Mouse (Mus musculus) embryonic facial prominence, embryonic 15.5 days (tissue): Measurements from ENCODE around the gene Slc38a2. TPM values are rescaled to one million over a fixed set of nuclear protein-coding genes. Genes with fewer than 3 reads are reported as not detected.

Source experiments
- ATAC-seq: fragments of 200-750 bp; cut with Nextera tagmentation; 2 replicates; pipeline ENCODE4 v1.8.0; 2017; ENCODE audit warnings: low read depth, moderate TSS enrichment; ENCODE audit not compliant: insufficient number of reproducible peaks, low FRiP score, low TSS enrichment
- H3K27ac ChIP-seq: fragments of 300-500 bp; sonication (generic); replicated peaks from 2 replicates; pipeline ENCODE4 v1.5.1; 2015; ENCODE audit warnings: mild to moderate bottlenecking, inconsistent platforms
- H3K27me3 ChIP-seq: fragments of 300-500 bp; sonication (generic); 2 replicates; pipeline ENCODE4 v1.6.1; 2015; ENCODE audit warnings: inconsistent platforms
- H3K36me3 ChIP-seq: fragments of 300-500 bp; sonication (generic); 2 replicates; pipeline ENCODE4 v1.6.1; 2015; ENCODE audit warnings: mild to moderate bottlenecking, inconsistent platforms
- H3K4me1 ChIP-seq: fragments of 300-500 bp; sonication (generic); 2 replicates; pipeline ENCODE4 v1.6.1; 2015; ENCODE audit warnings: inconsistent platforms
- H3K4me2 ChIP-seq: fragments of 300-500 bp; sonication (generic); replicated peaks from 2 replicates; pipeline ENCODE4 v1.6.1; 2015; ENCODE audit warnings: mild to moderate bottlenecking, inconsistent platforms
- H3K4me3 ChIP-seq: fragments of 300-500 bp; sonication (generic); replicated peaks from 2 replicates; pipeline ENCODE4 v1.5.1; 2015; ENCODE audit warnings: mild to moderate bottlenecking, inconsistent platforms
- H3K9ac ChIP-seq: fragments of 300-500 bp; sonication (generic); 2 replicates; pipeline ENCODE4 v1.6.1; 2015; ENCODE audit warnings: inconsistent platforms
- H3K9me3 ChIP-seq: fragments of 300-500 bp; sonication (generic); replicated peaks from 2 replicates; pipeline ENCODE4 v1.6.1; 2016; ENCODE audit warnings: inconsistent platforms
- WGBS: fragments of 180-500 bp; shearing (Covaris S2); methylation state at CpG from one replicate; pipeline ENCODE4 v1.1.7; 2015; 5-methylcytosine and 5-hydroxymethylcytosine counted together
- polyA plus RNA-seq: library from polyadenylated mRNA; unstranded; fragments of >200 nt; fragmentation: Nextera tagmentation; extraction: Ambion mirVana; gene quantifications from 2 replicates; pipeline ENCODE4 v1.2.1, GENCODE M21; 2015

Gene Slc38a2
- 101 and 107 TPM in 2 replicates for polyA plus RNA-seq

DNA sequence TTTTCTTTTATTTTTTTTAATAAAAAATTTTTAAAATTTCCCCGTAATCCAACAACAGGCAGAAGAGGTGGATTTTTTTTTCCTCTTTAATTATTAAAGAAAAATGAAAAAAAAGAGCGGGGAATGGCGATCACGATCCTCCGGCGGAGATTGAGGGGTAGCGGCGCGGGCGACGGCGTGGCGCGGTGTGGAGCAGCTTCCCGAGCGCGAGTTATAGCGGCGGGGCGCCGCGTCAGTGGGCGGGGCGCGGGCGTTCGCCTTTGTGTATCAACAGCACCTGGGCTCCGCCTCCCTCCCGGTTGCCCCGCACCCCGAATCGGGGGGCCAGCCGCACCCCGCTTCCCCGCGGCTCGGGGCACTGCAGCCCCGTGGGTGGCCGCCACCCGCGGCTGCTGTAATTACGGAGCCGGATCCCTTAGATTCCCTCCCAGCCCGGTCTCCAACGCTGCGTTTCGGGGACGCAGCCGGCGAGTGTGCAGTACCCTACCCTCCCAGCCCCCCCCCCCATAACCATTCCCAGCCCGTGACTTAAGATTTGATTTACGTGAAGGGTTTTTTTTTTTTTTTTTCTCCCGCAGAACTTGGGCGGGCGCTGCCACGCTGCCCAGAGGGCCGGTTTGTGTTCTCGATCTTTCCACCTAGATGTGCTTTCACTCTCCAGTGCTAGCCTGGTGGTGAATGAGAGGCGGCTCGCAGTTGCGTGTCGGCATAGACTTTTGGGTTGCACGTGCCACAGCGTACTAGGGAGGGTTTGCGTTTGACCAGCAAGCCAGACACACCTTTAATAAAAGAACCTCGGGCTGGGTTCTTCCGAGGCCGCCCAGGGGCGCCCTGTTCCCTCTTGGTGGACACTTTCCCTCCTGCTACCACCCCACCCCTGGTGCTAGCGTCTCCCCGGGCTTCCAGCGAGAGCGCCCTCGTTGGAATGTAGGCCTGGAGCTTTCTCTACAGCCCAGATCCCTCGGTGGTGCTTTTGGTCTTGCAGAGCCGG lies at the start of gene Slc38a2:
Gene Slc38a2, minus strand, starts transcription at position 210 of the 991 bp plus-strand sequence.
- Histone ChIP-seq H3K27ac (peak within 1 kb of the TSS; percentile 99), H3K4me2 (peak within 1 kb of the TSS; percentile 73), H3K9ac (peak within 1 kb of the TSS; percentile 99), H3K9me3 (no peaks in the 10 kb centered on the region), H3K27me3 (no peaks in the 10 kb centered on the region), H3K36me3 (peaks cover 18% of the 10 kb centered on the region), H3K4me3 (peak within 1 kb of the TSS; percentile 75), H3K4me1 (peaks cover 38% of the 10 kb centered on the region)
- under 1% methylated on average over 73 of the region's 76 CpGs for WGBS
- peak; percentile 88 for ATAC-seq

DNA sequence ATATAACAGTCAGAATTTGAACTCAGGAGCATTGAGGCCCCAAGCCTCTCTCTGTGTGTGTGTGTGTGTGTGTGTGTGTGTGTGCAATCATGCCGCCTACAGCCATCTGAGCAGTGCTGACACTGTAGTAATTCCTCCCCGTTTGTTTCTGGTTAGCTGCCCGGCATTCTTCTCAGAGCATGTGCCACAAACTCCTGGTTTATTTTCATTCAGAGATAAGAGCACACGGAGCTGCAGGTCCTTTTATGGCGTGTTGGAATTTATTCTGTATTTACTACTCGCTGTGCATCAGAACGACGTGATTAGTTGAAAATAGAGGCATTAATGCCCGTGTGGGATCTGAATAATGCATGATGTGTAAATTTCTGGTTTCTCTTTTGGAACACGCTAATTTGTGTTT lies 49.6 kb upstream of the Slc38a2 start:
- 71% methylated on average over 10 of the region's 10 CpGs for WGBS
- H3K4me1 ChIP-seq = no peaks in the 10 kb centered on the region
- H3K9ac ChIP-seq = no peak overlapping the region
- H3K4me2 ChIP-seq = no peak overlapping the region
- H3K9me3 ChIP-seq = no peaks in the 10 kb centered on the region
- no peaks in the 10 kb centered on the region for H3K27me3 ChIP-seq
- no peak overlapping the region for H3K4me3 ChIP-seq
- no peak overlapping the region for H3K27ac ChIP-seq
- no peaks in the 10 kb centered on the region for H3K36me3 ChIP-seq
- no peak for ATAC-seq

DNA sequence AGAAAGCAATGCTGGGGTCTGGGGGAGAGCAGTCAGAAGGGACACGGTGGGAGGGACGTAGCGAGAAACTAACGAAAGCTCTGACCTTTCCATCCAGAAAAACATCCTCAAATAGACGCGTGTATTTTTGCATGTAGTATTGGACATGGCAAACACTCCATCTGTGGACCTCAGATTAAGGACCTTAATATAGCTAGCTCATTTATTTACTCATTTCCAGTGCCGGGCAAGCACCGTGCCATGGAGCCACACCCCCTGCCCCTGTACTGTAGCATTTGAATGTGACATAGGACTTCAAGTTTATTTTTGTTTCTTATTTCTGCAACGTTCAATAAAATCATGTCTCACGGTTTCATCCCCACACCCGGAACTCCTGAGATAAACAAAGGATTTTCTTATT lies 48.0 kb upstream of the Slc38a2 start:
- H3K9me3 ChIP-seq = no peaks in the 10 kb centered on the region
- WGBS = 84% methylated on average over 11 of the region's 11 CpGs
- H3K9ac ChIP-seq = no peak overlapping the region
- H3K4me3 ChIP-seq = no peak overlapping the region
- H3K27me3 ChIP-seq = no peaks in the 10 kb centered on the region
- H3K4me2 ChIP-seq = no peak overlapping the region
- no peaks in the 10 kb centered on the region for H3K4me1 ChIP-seq
- H3K27ac ChIP-seq = no peak overlapping the region
- no peaks in the 10 kb centered on the region for H3K36me3 ChIP-seq
- no peak for ATAC-seq

GRCm38 (mm10) chr15:96746986-96747385 lies 47.5 kb upstream of the Slc38a2 start:
- Histone ChIP-seq H3K9ac (no peak overlapping the region), H3K27ac (no peak overlapping the region), H3K9me3 (no peaks in the 10 kb centered on the region), H3K4me1 (no peaks in the 10 kb centered on the region), H3K4me2 (no peak overlapping the region), H3K4me3 (no peak overlapping the region), H3K27me3 (no peaks in the 10 kb centered on the region), H3K36me3 (no peaks in the 10 kb centered on the region)
- WGBS = 86% methylated on average over 6 of the region's 6 CpGs
- ATAC-seq = no peak

DNA sequence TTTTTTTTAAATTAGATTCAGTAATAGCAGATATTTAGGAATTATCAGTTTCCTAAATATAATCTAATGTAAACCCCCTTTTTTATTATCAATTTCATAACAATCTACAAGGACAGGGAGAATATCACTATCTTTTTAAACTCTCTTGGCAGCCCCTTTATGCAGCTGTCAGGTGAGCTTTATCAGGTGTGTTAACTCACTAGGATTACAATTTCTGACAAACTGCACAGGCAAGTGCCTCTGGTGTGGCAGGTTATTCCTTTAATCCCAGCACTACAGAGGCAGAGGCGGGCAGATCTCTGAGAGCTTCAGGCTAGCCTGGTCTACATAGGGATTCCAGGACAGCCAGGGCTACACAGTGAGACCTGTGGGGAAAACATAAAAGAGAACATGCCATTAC lies 45.8 kb upstream of the Slc38a2 start:
- H3K27me3 ChIP-seq = no peaks in the 10 kb centered on the region
- no peak overlapping the region for H3K4me3 ChIP-seq
- H3K4me2 ChIP-seq = no peak overlapping the region
- no peaks in the 10 kb centered on the region for H3K9me3 ChIP-seq
- ATAC-seq = no peak
- H3K27ac ChIP-seq = no peak overlapping the region
- H3K36me3 ChIP-seq = no peaks in the 10 kb centered on the region
- WGBS = 76% methylated on average over 1 of the region's 1 CpGs
- no peaks in the 10 kb centered on the region for H3K4me1 ChIP-seq
- H3K9ac ChIP-seq = no peak overlapping the region

- Histone ChIP-seq H3K9ac (no peak overlapping the region), H3K4me3 (no peak overlapping the region), H3K36me3 (no peaks in the 10 kb centered on the region), H3K9me3 (no peaks in the 10 kb centered on the region), H3K4me1 (no peaks in the 10 kb centered on the region), H3K27ac (no peak overlapping the region), H3K27me3 (no peaks in the 10 kb centered on the region), H3K4me2 (no peak overlapping the region)
- no peak for ATAC-seq
- WGBS = 80% methylated on average over 5 of the region's 5 CpGs
These were observed 45.4 kb upstream of the Slc38a2 start for GRCm38 (mm10) chr15:96744882-96745296.

- no peak for ATAC-seq
- Histone ChIP-seq H3K4me3 (no peak overlapping the region), H3K9ac (no peak overlapping the region), H3K27me3 (no peaks in the 10 kb centered on the region), H3K9me3 (no peaks in the 10 kb centered on the region), H3K4me2 (no peak overlapping the region), H3K27ac (no peak overlapping the region), H3K36me3 (no peaks in the 10 kb centered on the region), H3K4me1 (no peaks in the 10 kb centered on the region)
- 73% methylated on average over 18 of the region's 18 CpGs for WGBS
These were observed 44.8 kb upstream of the Slc38a2 start for GRCm38 (mm10) chr15:96744153-96744881.

DNA sequence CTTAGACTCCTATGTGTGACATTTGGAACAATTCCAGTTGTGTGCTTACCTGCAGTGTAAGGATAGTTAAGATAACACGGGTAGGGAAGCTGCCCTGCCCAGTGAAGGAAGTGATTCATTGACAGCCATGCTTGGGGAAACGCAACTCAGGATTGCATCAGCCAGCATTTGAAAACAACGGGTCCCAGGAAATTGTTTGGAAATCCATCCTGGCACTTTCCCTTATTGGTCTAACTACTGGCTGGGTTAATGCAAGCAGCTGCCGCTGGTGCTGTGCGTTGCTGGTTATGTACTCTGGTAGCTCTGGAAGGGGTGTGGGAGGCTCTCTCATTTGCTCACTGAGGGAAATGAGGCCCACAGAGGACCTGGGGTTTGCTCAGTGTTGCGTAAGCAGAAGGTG lies 43.7 kb upstream of the Slc38a2 start:
- H3K9me3 ChIP-seq = no peaks in the 10 kb centered on the region
- H3K27ac ChIP-seq = no peak overlapping the region
- no peak overlapping the region for H3K9ac ChIP-seq
- no peaks in the 10 kb centered on the region for H3K4me1 ChIP-seq
- no peak overlapping the region for H3K4me3 ChIP-seq
- no peak for ATAC-seq
- no peaks in the 10 kb centered on the region for H3K27me3 ChIP-seq
- 77% methylated on average over 6 of the region's 6 CpGs for WGBS
- no peaks in the 10 kb centered on the region for H3K36me3 ChIP-seq
- H3K4me2 ChIP-seq = no peak overlapping the region

- Histone ChIP-seq H3K36me3 (no peaks in the 10 kb centered on the region), H3K9me3 (no peaks in the 10 kb centered on the region), H3K27ac (no peak overlapping the region), H3K27me3 (no peaks in the 10 kb centered on the region), H3K4me2 (no peak overlapping the region), H3K4me3 (no peak overlapping the region), H3K9ac (no peak overlapping the region), H3K4me1 (no peaks in the 10 kb centered on the region)
- WGBS = 86% methylated on average over 16 of the region's 16 CpGs
- ATAC-seq = no peak
These were observed 43.2 kb upstream of the Slc38a2 start for GRCm38 (mm10) chr15:96742591-96743241.

DNA sequence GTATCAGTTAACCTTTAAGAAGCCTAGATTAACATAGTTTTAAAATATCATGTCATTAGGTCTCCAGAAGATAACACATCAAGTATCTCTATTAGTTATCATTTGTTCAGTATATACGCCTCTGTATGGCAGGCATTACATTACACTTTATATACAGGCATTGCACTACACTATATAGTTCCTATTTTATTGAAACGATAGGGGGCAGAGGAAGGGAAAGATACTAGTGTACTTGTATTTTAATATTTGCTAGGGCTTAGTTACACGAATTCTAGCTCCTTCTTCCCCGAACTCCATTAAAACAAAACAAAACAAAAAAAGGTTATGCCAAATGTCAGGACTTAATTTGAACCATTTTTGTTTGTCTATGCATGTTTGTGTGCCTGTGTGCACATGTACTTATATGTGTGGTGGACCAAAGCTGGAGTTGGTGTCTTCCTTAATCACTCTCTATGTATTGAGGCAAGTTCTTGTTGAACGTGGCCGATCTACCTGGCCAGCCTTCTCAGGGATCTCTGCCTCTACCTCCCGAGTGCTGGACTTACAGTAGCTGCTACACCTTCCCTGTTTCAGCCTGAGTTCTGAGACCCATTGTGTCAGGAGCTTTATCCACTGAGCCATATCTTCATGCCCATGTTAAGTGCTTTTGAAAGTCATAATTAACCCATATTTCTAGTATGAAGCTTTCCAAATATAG lies 41.5 kb upstream of the Slc38a2 start:
- 81% methylated on average over 7 of the region's 7 CpGs for WGBS
- no peaks in the 10 kb centered on the region for H3K4me1 ChIP-seq

More for the DNA sequence above, 41.5 kb upstream of the Slc38a2 start:
- H3K4me2 ChIP-seq = no peak overlapping the region
- H3K9me3 ChIP-seq = no peaks in the 10 kb centered on the region
- ATAC-seq = no peak
- H3K4me3 ChIP-seq = no peak overlapping the region
- H3K27me3 ChIP-seq = no peaks in the 10 kb centered on the region
- H3K27ac ChIP-seq = no peak overlapping the region
- H3K9ac ChIP-seq = no peak overlapping the region
- no peaks in the 10 kb centered on the region for H3K36me3 ChIP-seq
